Mouse (Mus musculus) CH12.LX (cell line): ENCODE results near the gene Nek2. TPM values are rescaled to one million over a fixed set of nuclear protein-coding genes. Genes with fewer than 3 reads are reported as not detected.
A peak's percentile ranks its signal among the peaks of the same experiment; 100 is the strongest.

Experiments
- DNase-seq: peaks from one replicate; pipeline ENCODE4 v3.0.0-alpha.2; 2013; ENCODE audit errors: extremely low read depth
- H3K27ac ChIP-seq: 2 replicates; pipeline ENCODE4 v1.5.1; 2012; ENCODE audit warnings: low read depth, mild to moderate bottlenecking, control low read depth, moderate library complexity; ENCODE audit not compliant: insufficient read depth
- H3K27me3 ChIP-seq: replicated peaks from 2 replicates; pipeline ENCODE3; 2012; ENCODE audit warnings: inconsistent platforms
- H3K36me3 ChIP-seq, 2 experiments: replicated peaks in 1 of 2; 2 replicates each; pipeline versions ENCODE3 to v1.6.1; 2012; ENCODE audit warnings: inconsistent platforms in 1 of 2, low read length in 1 of 2, mild to moderate bottlenecking in 1 of 2, mixed read lengths in 1 of 2, moderate library complexity in 1 of 2; ENCODE audit not compliant: control insufficient read depth in 1 of 2, insufficient read depth in 1 of 2
- H3K4me1 ChIP-seq, 2 experiments: 2 replicates each; pipeline ENCODE4 v1.6.1; 2012; ENCODE audit warnings: inconsistent platforms in 1 of 2, moderate library complexity in 1 of 2; ENCODE audit not compliant: insufficient read depth in 2 of 2, control insufficient read depth in 1 of 2
- H3K4me2 ChIP-seq: 2 replicates; pipeline ENCODE4 v1.6.1; 2012; ENCODE audit warnings: low read depth, mild to moderate bottlenecking, control low read depth; ENCODE audit not compliant: poor library complexity, insufficient read depth, severe bottlenecking
- H3K4me3 ChIP-seq, 3 experiments: fragments of 150-350 bp in 1 of 3; sonication (generic) in 1 of 3; replicated peaks in 1 of 3; 2 replicates each; pipeline versions ENCODE3 to v1.5.1; 2011 to 2012; ENCODE audit warnings: low read depth in 2 of 3, low read length in 2 of 3, mild to moderate bottlenecking in 2 of 3, moderate library complexity in 2 of 3, control low read depth in 1 of 3, improper control_type of control experiment in 1 of 3, inconsistent platforms in 1 of 3, mixed read lengths in 1 of 3; ENCODE audit not compliant: poor library complexity in 1 of 3
- H3K79me2 ChIP-seq: replicated peaks from 2 replicates; pipeline ENCODE4 v1.6.1; 2012; ENCODE audit warnings: mild to moderate bottlenecking, moderate library complexity; ENCODE audit not compliant: control insufficient read depth, poor library complexity, insufficient read depth, severe bottlenecking; ENCODE audit errors: extremely low read depth
- H3K9ac ChIP-seq: 2 replicates; pipeline ENCODE4 v1.6.1; 2012; ENCODE audit warnings: low read depth, mild to moderate bottlenecking, control low read depth, moderate library complexity; ENCODE audit not compliant: insufficient read depth
- H3K9me3 ChIP-seq: replicated peaks from 2 replicates; pipeline ENCODE3; 2012; ENCODE audit warnings: low read length, inconsistent platforms, mixed read lengths
- BHLHE40 ChIP-seq: IDR thresholded peaks from 2 replicates; pipeline ENCODE4 v1.6.1; 2011; ENCODE audit warnings: mild to moderate bottlenecking, low read depth, low read length, improper control_type of control experiment
- CHD1 ChIP-seq: IDR thresholded peaks from 2 replicates; pipeline ENCODE4 v1.6.1; 2012; ENCODE audit warnings: low read depth, low read length, improper control_type of control experiment, inconsistent platforms
- CHD2 ChIP-seq: IDR thresholded peaks from 2 replicates; pipeline ENCODE4 v1.6.1; 2011; ENCODE audit warnings: low read length, improper control_type of control experiment
- CTCF ChIP-seq, 2 experiments: IDR thresholded peaks in 1 of 2; conservative IDR thresholded peaks in 1 of 2; 2 replicates each; pipeline ENCODE4 v1.5.1; 2011 to 2012; ENCODE audit warnings: low read depth in 2 of 2, low read length in 2 of 2, improper control_type of control experiment in 1 of 2, inconsistent platforms in 1 of 2, mild to moderate bottlenecking in 1 of 2, moderate library complexity in 1 of 2
- E2F4 ChIP-seq: IDR thresholded peaks from 2 replicates; pipeline ENCODE4 v1.6.1; 2011; ENCODE audit warnings: low read depth, low read length, improper control_type of control experiment; ENCODE audit not compliant: insufficient replicate concordance
- ELF1 ChIP-seq: IDR thresholded peaks from 2 replicates; pipeline ENCODE4 v1.6.1; 2014; ENCODE audit warnings: low read depth, mild to moderate bottlenecking, inconsistent platforms, low read length, improper control_type of control experiment
- EP300 ChIP-seq: IDR thresholded peaks from 2 replicates; pipeline ENCODE4 v1.6.1; 2011; ENCODE audit warnings: low read length, improper control_type of control experiment
- ETS1 ChIP-seq: conservative IDR thresholded peaks from 2 replicates; pipeline ENCODE4 v1.6.1; 2012; ENCODE audit warnings: low read depth, mild to moderate bottlenecking, inconsistent platforms, low read length, improper control_type of control experiment, moderate library complexity
- GABPA ChIP-seq: IDR thresholded peaks from 2 replicates; pipeline ENCODE4 v1.6.1; 2012; ENCODE audit warnings: low read depth, low read length, improper control_type of control experiment, inconsistent platforms; ENCODE audit not compliant: insufficient replicate concordance
- HCFC1 ChIP-seq: IDR thresholded peaks from 2 replicates; pipeline ENCODE4 v1.6.1; 2012; ENCODE audit warnings: low read depth, mild to moderate bottlenecking, inconsistent platforms, low read length, improper control_type of control experiment
- IRF4 ChIP-seq: IDR thresholded peaks from 2 replicates; pipeline ENCODE4 v1.6.1; 2014; ENCODE audit warnings: low read depth, mild to moderate bottlenecking, inconsistent platforms, low read length, improper control_type of control experiment
- JUN ChIP-seq: IDR thresholded peaks from 2 replicates; pipeline ENCODE4 v1.6.1; 2011; ENCODE audit warnings: low read depth, mild to moderate bottlenecking, low read length, improper control_type of control experiment, moderate library complexity; ENCODE audit not compliant: insufficient read depth
- JUND ChIP-seq: conservative IDR thresholded peaks from 2 replicates; pipeline ENCODE4 v1.6.1; 2011; ENCODE audit warnings: low read depth, low read length, improper control_type of control experiment
- KAT2A ChIP-seq: IDR thresholded peaks from 2 replicates; pipeline ENCODE4 v1.6.1; 2012; ENCODE audit warnings: low read length, improper control_type of control experiment, inconsistent platforms; ENCODE audit not compliant: insufficient replicate concordance
- MAFK ChIP-seq: IDR thresholded peaks from 2 replicates; pipeline ENCODE4 v1.6.1; 2011; ENCODE audit warnings: low read length, improper control_type of control experiment; ENCODE audit not compliant: insufficient replicate concordance
- MAX ChIP-seq: IDR thresholded peaks from 2 replicates; pipeline ENCODE4 v1.6.1; 2011; ENCODE audit warnings: low read length, improper control_type of control experiment
- MAZ ChIP-seq: IDR thresholded peaks from 2 replicates; pipeline ENCODE4 v1.6.1; 2012; ENCODE audit warnings: low read depth, mild to moderate bottlenecking, inconsistent platforms, low read length, improper control_type of control experiment, moderate library complexity
- MEF2A ChIP-seq: IDR thresholded peaks from 2 replicates; pipeline ENCODE4 v1.6.1; 2014; ENCODE audit warnings: low read depth, mild to moderate bottlenecking, inconsistent platforms, low read length, improper control_type of control experiment, borderline replicate concordance
- MXI1 ChIP-seq: IDR thresholded peaks from 2 replicates; pipeline ENCODE4 v1.6.1; 2011; ENCODE audit warnings: mild to moderate bottlenecking, low read depth, low read length, improper control_type of control experiment
- MYC ChIP-seq: IDR thresholded peaks from 2 replicates; pipeline ENCODE4 v1.6.1; 2011; ENCODE audit warnings: low read depth, mild to moderate bottlenecking, improper control_type of control experiment, low read length
- NELFE ChIP-seq: IDR thresholded peaks from 2 replicates; pipeline ENCODE4 v1.6.1; 2011; ENCODE audit warnings: low read depth, low read length, improper control_type of control experiment
- NRF1 ChIP-seq: IDR thresholded peaks from 2 replicates; pipeline ENCODE4 v1.6.1; 2014; ENCODE audit warnings: low read depth, mild to moderate bottlenecking, inconsistent platforms, low read length, improper control_type of control experiment, moderate library complexity
- PAX5 ChIP-seq: IDR thresholded peaks from 2 replicates; pipeline ENCODE4 v1.6.1; 2012; ENCODE audit warnings: low read length, inconsistent platforms, mixed read lengths
- POLR2A ChIP-seq: IDR thresholded peaks from 2 replicates; pipeline ENCODE4 v1.6.1; 2011; ENCODE audit warnings: low read depth, mild to moderate bottlenecking, improper control_type of control experiment, low read length
- POLR2AphosphoS2 ChIP-seq: IDR thresholded peaks from 2 replicates; pipeline ENCODE4 v1.6.1; 2011; ENCODE audit warnings: low read depth, low read length, improper control_type of control experiment
- RAD21 ChIP-seq: IDR thresholded peaks from 2 replicates; pipeline ENCODE4 v1.6.1; 2011; ENCODE audit warnings: low read depth, mild to moderate bottlenecking, low read length, improper control_type of control experiment, moderate library complexity
- RCOR1 ChIP-seq: conservative IDR thresholded peaks from 2 replicates; pipeline ENCODE4 v1.6.1; 2012; ENCODE audit warnings: low read depth, mild to moderate bottlenecking, inconsistent platforms, low read length, improper control_type of control experiment
- SIN3A ChIP-seq: IDR thresholded peaks from 2 replicates; pipeline ENCODE4 v1.6.1; 2012; ENCODE audit warnings: low read length, improper control_type of control experiment, inconsistent platforms
- SMC3 ChIP-seq: IDR thresholded peaks from 2 replicates; pipeline ENCODE4 v1.6.1; 2011; ENCODE audit warnings: low read depth, low read length, improper control_type of control experiment
- TBP ChIP-seq: conservative IDR thresholded peaks from 2 replicates; pipeline ENCODE4 v1.6.1; 2011; ENCODE audit warnings: low read depth, low read length, improper control_type of control experiment
- TCF12 ChIP-seq: IDR thresholded peaks from 2 replicates; pipeline ENCODE4 v1.6.1; 2014; ENCODE audit warnings: low read depth, mild to moderate bottlenecking, inconsistent platforms, low read length, improper control_type of control experiment
- UBTF ChIP-seq: IDR thresholded peaks from 2 replicates; pipeline ENCODE4 v1.6.1; 2012; ENCODE audit warnings: low read depth, mild to moderate bottlenecking, inconsistent platforms, low read length, improper control_type of control experiment, moderate library complexity
- USF1 ChIP-seq: IDR thresholded peaks from 2 replicates; pipeline ENCODE4 v1.6.1; 2014; ENCODE audit warnings: low read depth, mild to moderate bottlenecking, inconsistent platforms, low read length, improper control_type of control experiment
- USF2 ChIP-seq: conservative IDR thresholded peaks from 2 replicates; pipeline ENCODE4 v1.6.1; 2011; ENCODE audit warnings: low read depth, low read length, improper control_type of control experiment
- ZC3H11A ChIP-seq: IDR thresholded peaks from 2 replicates; pipeline ENCODE4 v1.6.1; 2012; ENCODE audit warnings: low read depth, mild to moderate bottlenecking, inconsistent platforms, low read length, improper control_type of control experiment
- ZKSCAN1 ChIP-seq: IDR thresholded peaks from 2 replicates; pipeline ENCODE4 v1.6.1; 2012; ENCODE audit warnings: low read depth, inconsistent platforms, low read length, improper control_type of control experiment, borderline replicate concordance
- ZMIZ1 ChIP-seq: IDR thresholded peaks from 2 replicates; pipeline ENCODE4 v1.6.1; 2012; ENCODE audit warnings: low read depth, mild to moderate bottlenecking, inconsistent platforms, low read length, improper control_type of control experiment
- ZNF384 ChIP-seq: IDR thresholded peaks from 2 replicates; pipeline ENCODE4 v1.6.1; 2012; ENCODE audit warnings: low read depth, low read length, improper control_type of control experiment, inconsistent platforms
- dilution Hi-C: fragments of 300-500 bp; cut with MboI; formaldehyde crosslinking; loops from 2 replicates; pipeline ENCODE4 v1.14.3; 2020; ENCODE audit warnings: low sequenced_read_pairs; ENCODE audit not compliant: extremely low pct_unique_long_range_greater_than_20kb, extremely low pct_ligation_motif_present
- in situ Hi-C: fragments of 300-500 bp; cut with MboI; formaldehyde crosslinking; loops from 3 replicates; pipeline ENCODE4 v1.14.3; 2019; ENCODE audit warnings: low sequenced_read_pairs, low pct_ligation_motif_present, low pct_unique_long_range_greater_than_20kb, mixed read lengths
- polyA plus RNA-seq: library from polyadenylated mRNA; unstranded; fragments of >175 nt; gene quantifications from 2 replicates; pipeline ENCODE4 v1.2.1, GENCODE M21; 2012; ENCODE audit warnings: low read depth; ENCODE audit not compliant: insufficient read length
- total RNA-seq, 2 experiments: library from RNA; depleted of rRNA; stranded (reverse); fragments of 300-350 nt in 1 of 2; fragments of >200 nt in 1 of 2; gene quantifications; 2 replicates each; pipeline ENCODE4 v1.2.3; 2012 to 2014

Nek2 gene
- total and polyA plus RNA-seq, 3 experiments = 41.3 to 68.8 (median 51.2) TPM

DNA sequence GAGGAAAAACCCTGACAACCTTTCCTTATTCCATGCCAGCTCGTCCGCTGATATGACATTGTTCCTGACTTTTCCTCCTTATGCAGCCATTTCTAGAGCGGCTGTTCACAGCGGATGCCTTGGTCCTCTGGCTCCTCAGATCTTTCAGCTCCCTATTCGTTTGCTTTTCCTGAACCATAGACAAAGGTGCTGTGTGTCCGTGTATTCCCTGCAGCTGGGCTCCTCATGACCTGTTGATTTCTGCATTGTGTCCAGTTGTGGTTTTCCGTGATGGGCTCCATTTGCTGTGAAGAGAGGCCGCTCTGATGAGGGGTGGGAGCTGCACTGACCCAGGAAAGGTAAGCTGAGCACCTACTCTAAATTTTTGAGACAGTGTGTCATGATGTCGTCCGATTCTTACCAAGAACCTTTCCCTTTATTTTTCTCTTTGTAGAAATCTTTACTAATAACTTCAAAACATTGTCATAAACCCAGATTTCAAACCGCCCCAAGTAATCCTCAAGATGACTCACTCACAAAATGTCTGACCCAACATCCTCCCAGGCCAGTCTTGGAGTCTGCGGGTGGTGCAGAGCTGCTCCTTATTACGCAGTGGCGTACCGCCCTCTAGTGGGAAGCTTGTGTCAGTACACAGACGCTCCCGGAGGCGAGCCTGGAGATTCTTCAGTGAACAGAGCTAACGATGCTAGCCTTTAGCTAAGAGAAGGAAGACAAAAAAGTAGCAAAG is 3.7 kb upstream of the Nek2 start:
- Histone ChIP-seq H3K4me2 (peak overlapping the region; percentile 53; the same call in 1 of the 2 replicates), H3K79me2 (0 out of 2 replicates have a peak, but pooled peaks cover 4% of the 10 kb centered on the region), H3K27me3 (no peaks in the 10 kb centered on the region), H3K36me3 (peaks cover 2 to 3% of the 10 kb centered on the region in 2 experiments), H3K9me3 (no peaks in the 10 kb centered on the region), H3K4me1 (peaks cover 29 to 75% of the 10 kb centered on the region in 2 experiments)
- DNase-seq = peak; percentile 91
- TF ChIP-seq TCF12 (no peak), USF2 (no peak), TBP (no peak), KAT2A (no peak), ETS1 (no peak), ZNF384 (no peak), RCOR1 (no peak), POLR2AphosphoS2 (no peak), MAX (no peak), IRF4 (peak; percentile 64), MAFK (no peak), POLR2A (no peak), ZKSCAN1 (no peak), E2F4 (no peak), UBTF (no peak), ELF1 (no peak), CTCF (conservative IDR thresholded peaks at IDR 0.05 in 1 of 2, IDR thresholded peaks at IDR 0.05 in 1 of 2; ENCODE audit: low read depth in 2 of 2, low read length in 2 of 2) (peak; percentile 85 to 97), SIN3A (peak; percentile 54; the same call in 1 of the 2 replicates), MXI1 (no peak), MAZ (no peak; the same call in 1 of the 2 replicates), JUND (peak; percentile 71), RAD21 (peak; percentile 100), USF1 (no peak), SMC3 (peak; percentile 94), MEF2A (0 out of 2 replicates have a peak, but pooled peaks have one; percentile 53), NRF1 (peak; percentile 43; the same call in 1 of the 2 replicates), ZMIZ1 (no peak), JUN (peak; percentile 10; the same call in 1 of the 2 replicates), GABPA (no peak), CHD1 (no peak), PAX5 (no peak), BHLHE40 (0 out of 2 replicates have a peak, but pooled peaks have one; percentile 27), CHD2 (no peak), HCFC1 (peak; percentile 34; the same call in 1 of the 2 replicates), NELFE (peak; percentile 24; the same call in 1 of the 2 replicates), MYC (no peak), ZC3H11A (peak; percentile 83), EP300 (no peak)
- TF ChIP-seq, all 38 proteins: peak for 13
- dilution Hi-C loops = no loop called here
- in situ Hi-C loops = loop anchor here (25.0 kb wide), 2 partner anchors 480 to 705 kb away; partner anchors contain the start of gene Tmem206
- no peak overlapping the region for H3K27ac ChIP-seq
- H3K4me3 ChIP-seq = no peak overlapping the region
- H3K9ac ChIP-seq = no peak overlapping the region
